Mouse (Mus musculus) stomach, postnatal 0 days (tissue): ENCODE results near the gene Gm12248. TPM values are rescaled to one million over a fixed set of nuclear protein-coding genes. Genes with fewer than 3 reads are reported as not detected.

Source experiments
- ATAC-seq: fragments of 200-750 bp; cut with Nextera tagmentation; 2 replicates; pipeline ENCODE4 v1.8.0; 2017; ENCODE audit not compliant: low FRiP score, low TSS enrichment
- DNase-seq: peaks from one replicate; pipeline ENCODE4 v3.0.0-alpha.2; 2016; ENCODE audit warnings: low spot score
- H3K27ac ChIP-seq: fragments of 300-500 bp; sonication (generic); replicated peaks from 2 replicates; pipeline ENCODE4 v1.5.1; 2014; ENCODE audit warnings: mild to moderate bottlenecking, control low read depth
- H3K27me3 ChIP-seq: fragments of 300-500 bp; sonication (generic); 2 replicates; pipeline ENCODE4 v1.6.1; 2014; ENCODE audit warnings: low read length; ENCODE audit not compliant: control insufficient read depth, insufficient read depth
- H3K36me3 ChIP-seq: fragments of 300-500 bp; sonication (generic); 2 replicates; pipeline ENCODE4 v1.6.1; 2014; ENCODE audit warnings: low read length, mixed read lengths; ENCODE audit not compliant: control insufficient read depth, insufficient read depth
- H3K4me1 ChIP-seq: fragments of 300-500 bp; sonication (generic); replicated peaks from 2 replicates; pipeline ENCODE4 v1.6.1; 2014; ENCODE audit warnings: antibody characterized with exemption; ENCODE audit not compliant: control insufficient read depth, insufficient read depth
- H3K4me2 ChIP-seq: fragments of 300-500 bp; sonication (generic); replicated peaks from 2 replicates; pipeline ENCODE4 v1.6.1; 2014; ENCODE audit warnings: low read depth, mild to moderate bottlenecking, control low read depth, moderate library complexity
- H3K4me3 ChIP-seq: fragments of 300-500 bp; sonication (generic); 2 replicates; pipeline ENCODE4 v1.5.1; 2014; ENCODE audit warnings: low read depth, low read length, control low read depth
- H3K9ac ChIP-seq: fragments of 300-500 bp; sonication (generic); 2 replicates; pipeline ENCODE4 v1.6.1; 2014; ENCODE audit warnings: mild to moderate bottlenecking, low read length, control low read depth, mixed read lengths
- H3K9me3 ChIP-seq: fragments of 300-500 bp; sonication (generic); 2 replicates; pipeline ENCODE4 v1.6.1; 2016; ENCODE audit warnings: low read length; ENCODE audit not compliant: control insufficient read depth
- CTCF ChIP-seq: IDR thresholded peaks from 2 replicates; pipeline ENCODE4 v1.5.1; 2016; ENCODE audit warnings: antibody characterized with exemption, low read depth, mild to moderate bottlenecking, moderate library complexity
- EP300 ChIP-seq: optimal IDR thresholded peaks from 2 replicates; pipeline ENCODE3; 2016; ENCODE audit warnings: antibody characterized with exemption
- WGBS: fragments of 180-500 bp; shearing (Covaris S2); extraction: QIAGEN DNeasy Blood & Tissue Kit; methylation state at CpG from one replicate; pipeline ENCODE4 v1.1.7; 2014; 5-methylcytosine and 5-hydroxymethylcytosine counted together
- polyA plus RNA-seq: library from polyadenylated mRNA; unstranded; fragments of >200 nt; fragmentation: Nextera tagmentation; extraction: Ambion mirVana; gene quantifications from 2 replicates; pipeline ENCODE4 v1.2.1, GENCODE M21; 2015

Gene Gm12248
- polyA plus RNA-seq, 1 experiment from 2014 or later, result not detected

DNA sequence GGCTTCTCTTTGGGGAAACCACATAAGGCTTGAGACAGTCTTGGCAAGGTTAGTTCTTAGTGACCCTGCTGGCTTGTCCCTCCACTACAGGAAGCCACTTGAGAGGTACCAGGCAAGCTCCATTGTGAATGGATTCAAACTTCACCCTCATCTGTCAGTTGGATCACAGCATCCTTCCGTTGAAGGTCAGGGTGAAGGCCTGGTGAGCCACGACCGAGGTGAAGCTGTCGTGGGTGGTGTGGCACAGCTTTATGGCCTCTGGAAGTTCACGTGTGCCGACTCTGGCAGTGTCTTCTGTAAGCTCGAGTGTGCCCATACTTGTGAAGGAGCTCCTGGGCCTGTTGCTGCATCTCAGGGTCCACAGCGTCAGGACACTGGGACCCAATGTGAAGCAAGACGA, 28.4 kb upstream of the Gm12248 start:
- 90% methylated on average over 9 of the region's 9 CpGs for WGBS
- Histone ChIP-seq H3K27me3 (no peaks in the 10 kb centered on the region), H3K4me1 (no peaks in the 10 kb centered on the region), H3K27ac (no peak overlapping the region), H3K4me3 (no peak overlapping the region), H3K36me3 (peaks cover 8% of the 10 kb centered on the region), H3K9ac (no peak overlapping the region), H3K9me3 (no peaks in the 10 kb centered on the region), H3K4me2 (no peak overlapping the region)
- no peak for TF ChIP-seq CTCF
- TF ChIP-seq EP300, result no peak
- ATAC-seq, result no peak
- no peak for DNase-seq

DNA sequence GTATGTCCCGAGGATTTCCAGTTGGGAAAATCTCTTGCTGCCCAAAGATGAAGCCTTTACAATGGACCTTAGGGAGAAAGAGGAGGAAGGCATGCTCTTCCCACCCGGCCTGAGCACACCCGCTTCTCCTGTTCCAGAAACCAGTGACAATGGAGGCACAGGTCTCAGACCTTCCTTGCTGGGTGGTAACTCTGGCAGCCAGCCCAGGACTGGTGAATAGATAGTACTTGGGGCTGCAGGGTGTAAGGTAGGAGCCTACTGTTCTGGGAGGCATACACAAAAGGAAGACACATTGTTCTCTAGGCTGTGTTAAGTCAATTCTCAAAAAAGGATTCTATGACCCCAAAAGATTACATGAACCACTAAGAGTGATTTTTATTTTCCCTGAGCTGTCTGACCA, 27.7 kb upstream of the Gm12248 start:
- DNase-seq, result no peak
- Histone ChIP-seq H3K27ac (no peak overlapping the region), H3K27me3 (no peaks in the 10 kb centered on the region), H3K9ac (no peak overlapping the region), H3K9me3 (no peaks in the 10 kb centered on the region), H3K4me1 (no peaks in the 10 kb centered on the region), H3K36me3 (peaks cover 8% of the 10 kb centered on the region), H3K4me2 (no peak overlapping the region), H3K4me3 (no peak overlapping the region)
- 81% methylated on average over 3 of the region's 3 CpGs for WGBS
- ATAC-seq, result no peak
- TF ChIP-seq CTCF, result no peak
- TF ChIP-seq EP300, result no peak

DNA sequence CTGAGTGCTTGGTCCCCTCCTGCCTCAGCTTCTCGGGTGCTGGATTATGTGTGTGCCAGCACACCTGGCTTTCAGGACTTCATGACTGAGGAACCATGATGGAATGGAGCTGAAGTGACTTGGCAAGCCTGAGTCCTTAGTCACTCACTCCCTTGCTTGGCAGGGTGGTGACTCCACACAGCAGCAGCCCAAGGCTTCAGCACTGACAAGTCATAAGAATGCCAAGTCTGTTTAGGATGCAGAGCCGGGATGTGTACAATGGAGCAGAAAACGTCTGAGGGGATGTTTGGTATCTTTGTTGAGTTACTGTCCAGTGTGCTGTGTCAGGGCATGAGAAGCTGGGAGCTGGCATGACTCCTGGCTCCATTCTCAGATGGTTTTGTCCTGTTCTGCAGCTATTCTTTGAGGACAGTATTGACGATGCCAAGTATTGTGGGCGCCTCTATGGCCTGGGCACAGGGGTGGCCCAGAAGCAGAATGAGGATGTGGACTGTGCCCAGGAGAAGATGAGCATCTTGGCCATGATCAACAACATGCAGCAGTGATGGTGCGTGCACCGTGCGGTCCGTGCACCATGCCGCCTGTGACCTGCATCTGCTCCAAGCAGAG, 24.2 kb upstream of the Gm12248 start:
- Histone ChIP-seq H3K4me2 (no peak overlapping the region), H3K9me3 (no peaks in the 10 kb centered on the region), H3K27ac (no peak overlapping the region), H3K27me3 (no peaks in the 10 kb centered on the region), H3K4me3 (no peak overlapping the region), H3K9ac (no peak overlapping the region), H3K36me3 (peaks cover 20% of the 10 kb centered on the region), H3K4me1 (no peaks in the 10 kb centered on the region)
- WGBS, result 88% methylated on average over 10 of the region's 10 CpGs
- no peak for TF ChIP-seq EP300
- DNase-seq (no peak), ATAC-seq (no peak)

DNA sequence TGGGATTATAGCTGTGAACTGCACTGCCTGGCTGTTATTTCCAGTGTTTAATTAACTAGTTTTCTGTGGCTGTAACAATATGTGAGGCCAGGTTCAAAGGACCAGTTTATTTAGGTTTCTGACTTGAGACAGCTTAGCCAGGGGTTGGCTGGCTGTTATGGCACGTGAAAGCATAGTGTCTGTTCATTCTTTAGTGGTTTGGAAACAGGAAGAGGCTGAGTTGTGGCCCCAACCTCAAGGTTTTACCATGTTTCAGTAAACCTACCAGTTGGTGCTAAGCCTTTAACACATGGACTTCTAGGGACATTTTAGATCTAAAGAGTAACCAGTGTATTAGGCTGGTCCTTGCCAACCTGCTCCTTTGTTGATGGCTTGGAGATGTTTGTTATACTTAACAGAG, 23.6 kb upstream of the Gm12248 start:
- no peak for ATAC-seq
- WGBS, result 87% methylated on average over 1 of the region's 1 CpGs
- TF ChIP-seq CTCF (no peak), EP300 (no peak)

DNA sequence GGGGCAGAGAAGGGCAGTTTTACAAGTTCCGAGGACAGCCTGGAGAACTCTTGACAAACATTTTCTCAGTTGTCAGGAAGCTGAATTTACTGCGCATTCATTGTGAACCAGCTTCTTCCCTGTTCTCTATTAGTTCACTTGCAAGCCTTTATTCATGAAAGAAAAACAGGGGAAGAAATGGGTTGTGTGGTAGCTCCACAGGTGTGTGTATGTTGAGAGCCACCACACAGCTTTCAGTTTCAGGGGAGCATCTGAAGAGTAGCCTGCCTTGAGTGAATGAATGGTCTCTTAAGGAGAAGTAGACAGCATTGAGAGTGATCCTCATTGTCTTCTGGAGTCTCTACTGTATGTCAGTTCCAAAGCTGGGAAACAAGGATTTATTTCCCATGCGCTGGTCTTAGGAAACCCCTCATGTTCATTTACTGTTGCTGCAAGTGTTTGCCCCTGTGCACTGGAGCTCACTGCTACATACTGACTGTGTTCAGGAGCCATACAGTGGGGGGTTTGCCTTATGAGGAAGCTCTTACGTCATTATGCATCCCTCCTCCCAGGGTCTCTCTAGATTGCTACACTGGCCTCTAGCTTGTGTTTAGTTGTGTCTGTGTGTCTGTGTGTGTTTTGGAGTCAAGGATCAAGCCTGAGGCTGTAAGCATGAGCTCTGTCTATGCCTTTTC, 14.9 kb upstream of the Gm12248 start:
- Histone ChIP-seq H3K9me3 (no peaks in the 10 kb centered on the region), H3K4me3 (no peak overlapping the region), H3K9ac (no peak overlapping the region), H3K4me1 (no peaks in the 10 kb centered on the region; the same call in 1 of the 2 replicates), H3K4me2 (no peak overlapping the region), H3K27ac (no peak overlapping the region), H3K27me3 (no peaks in the 10 kb centered on the region), H3K36me3 (peaks cover 15% of the 10 kb centered on the region)
- no peak for TF ChIP-seq EP300
- no peak for TF ChIP-seq CTCF
- ATAC-seq (no peak), DNase-seq (no peak)
- 76% methylated on average over 4 of the region's 4 CpGs for whole genome bisulfite sequencing

More for the DNA sequence above, 23.6 kb upstream of the Gm12248 start:
- H3K36me3 ChIP-seq, result peaks cover 18% of the 10 kb centered on the region
- H3K4me1 ChIP-seq, result no peaks in the 10 kb centered on the region
- no peaks in the 10 kb centered on the region for H3K9me3 ChIP-seq
- no peak overlapping the region for H3K4me3 ChIP-seq
- H3K9ac ChIP-seq, result no peak overlapping the region
- no peak overlapping the region for H3K4me2 ChIP-seq
- H3K27ac ChIP-seq, result no peak overlapping the region
- no peak for DNase-seq
- no peaks in the 10 kb centered on the region for H3K27me3 ChIP-seq

DNA sequence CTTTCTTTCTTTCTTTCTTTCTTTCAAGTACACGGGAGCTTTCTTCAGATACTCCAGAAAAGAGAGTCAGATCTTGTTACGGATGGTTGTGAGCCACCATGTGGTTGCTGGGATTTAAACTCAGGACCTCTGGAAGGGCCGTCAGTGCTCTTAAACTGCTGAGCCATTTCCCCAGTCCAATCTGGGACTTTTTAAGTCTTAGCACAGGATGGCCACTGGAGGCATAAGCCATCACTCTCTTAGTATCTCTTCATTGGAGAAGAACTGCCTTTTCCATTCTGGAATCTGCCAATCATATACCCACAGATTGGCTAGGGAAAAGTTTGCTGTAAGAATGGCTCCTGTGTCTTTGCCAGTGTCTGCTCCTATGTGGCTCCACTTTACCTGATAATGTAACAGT, 14.1 kb upstream of the Gm12248 start:
- no peak overlapping the region for H3K4me2 ChIP-seq
- H3K4me1 ChIP-seq, result no peaks in the 10 kb centered on the region; the same call in 1 of the 2 replicates
- H3K27me3 ChIP-seq, result no peaks in the 10 kb centered on the region
- no peak overlapping the region for H3K4me3 ChIP-seq
- no peak overlapping the region for H3K9ac ChIP-seq
- TF ChIP-seq CTCF, result peak; percentile 41
- no peak for TF ChIP-seq EP300
- ATAC-seq (no peak), DNase-seq (no peak)
- H3K27ac ChIP-seq, result no peak overlapping the region
- peaks cover 15% of the 10 kb centered on the region for H3K36me3 ChIP-seq
- H3K9me3 ChIP-seq, result no peaks in the 10 kb centered on the region
- 48% methylated on average over 3 of the region's 3 CpGs for WGBS
